Mouse (Mus musculus) cerebellum, postnatal 14 days (tissue): ENCODE results near the gene Gm49337.
A peak's percentile ranks its signal among the peaks of the same experiment; 100 is the strongest.

Experiments
- DNase-seq, 2 experiments: peaks; one replicate each; pipeline ENCODE4 v3.0.0; 2021; ENCODE audit warnings: mixed read lengths in 2 of 2

Gm49337 gene

DNA sequence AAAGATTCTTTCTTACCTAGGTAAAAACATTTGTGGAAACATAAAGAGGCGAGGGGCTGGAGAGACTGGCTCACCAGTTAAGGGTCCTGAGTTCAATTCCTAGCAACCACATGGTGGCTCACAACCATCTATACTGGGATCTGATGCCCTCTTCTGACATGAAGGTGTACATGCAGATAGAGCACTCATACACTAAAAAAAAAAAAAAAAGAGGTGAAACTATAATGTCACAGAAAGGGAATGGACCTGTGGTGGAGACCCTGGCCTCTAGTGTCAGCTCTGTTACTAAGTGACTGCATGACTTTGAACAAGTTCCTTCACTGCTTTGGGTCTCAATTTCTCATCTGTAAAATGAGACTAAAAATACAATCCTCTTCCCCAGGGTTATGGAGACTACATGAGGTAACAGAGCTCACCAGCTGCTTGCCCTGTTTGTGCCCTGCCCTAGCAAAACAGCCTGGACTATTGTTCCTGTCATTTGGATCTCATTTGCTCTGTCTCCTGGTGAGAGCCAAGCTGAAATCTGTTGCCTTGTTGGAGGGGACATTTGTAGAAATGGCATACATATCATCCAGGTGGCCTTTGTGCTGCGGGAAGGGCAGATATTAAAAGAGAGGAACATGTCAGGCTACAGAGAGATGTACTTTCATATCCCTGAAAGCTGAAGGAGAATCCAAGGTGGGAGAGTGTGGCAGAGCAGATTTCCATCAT, 42.9 kb downstream of the Gm49337 start:
- DNase-seq: peak; percentile 46 to 65

DNA sequence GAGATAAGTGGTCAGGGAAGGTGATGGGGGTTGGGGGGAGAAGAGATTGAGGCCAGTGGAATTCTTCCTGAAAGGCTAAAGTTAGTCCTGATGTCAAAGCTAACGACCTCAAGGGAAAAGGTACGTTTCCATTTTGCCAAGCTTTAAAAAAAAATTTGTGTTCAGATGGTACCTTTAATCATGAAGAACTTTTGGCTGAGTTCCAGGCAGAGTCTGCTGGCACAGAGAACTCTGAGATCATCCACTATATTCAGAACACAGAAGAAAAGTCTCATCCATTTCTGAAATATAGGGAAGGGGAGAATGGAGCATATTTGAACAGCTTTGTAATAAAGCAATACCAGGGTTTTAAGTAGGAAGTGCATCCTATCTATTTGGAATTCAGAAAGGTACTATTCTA, 43.9 kb downstream of the Gm49337 start:
- DNase-seq: peak; percentile 82 to 84

DNA sequence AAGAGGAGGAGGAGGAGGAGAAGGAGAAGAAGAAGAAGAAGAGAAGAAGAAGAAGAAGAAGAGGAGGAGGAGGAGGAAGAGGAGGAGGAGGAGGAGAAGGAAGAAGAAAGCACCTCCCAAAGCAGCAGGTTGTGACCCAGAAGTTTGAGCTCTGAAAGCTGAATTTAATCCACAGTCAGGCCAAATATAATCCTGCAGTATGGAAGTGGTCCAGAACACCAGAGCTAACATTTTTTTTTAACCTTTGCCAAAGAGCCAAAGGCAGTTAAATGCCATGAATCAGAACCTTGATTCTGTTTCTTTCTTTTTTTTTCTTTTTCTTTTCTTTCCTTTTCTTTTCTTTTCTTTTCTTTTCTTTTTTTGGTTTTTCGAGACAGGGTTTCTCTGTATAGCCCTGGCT, 44.5 kb downstream of the Gm49337 start:
- DNase-seq: peak in 1 of 2 experiments; percentile 24

DNA sequence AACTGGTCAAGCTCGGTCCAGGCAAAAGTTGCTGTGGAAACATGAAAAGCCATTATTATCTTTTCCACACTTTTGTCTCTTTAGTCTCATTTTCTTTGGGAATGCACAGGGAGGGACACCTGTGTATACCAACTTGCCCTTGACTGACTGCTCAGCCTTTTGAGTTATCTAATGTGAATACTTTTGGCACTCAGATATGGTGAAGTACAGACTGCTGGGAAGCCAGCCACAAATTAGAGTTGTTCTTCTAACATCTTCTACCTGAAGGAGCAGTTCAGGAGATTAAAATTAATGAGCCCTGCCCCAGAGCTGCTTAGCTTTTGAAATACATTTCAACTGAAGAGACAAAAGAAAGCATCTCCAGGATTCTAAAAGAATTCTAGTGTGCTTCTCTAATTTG, 45.9 kb downstream of the Gm49337 start:
- peak in 1 of 2 experiments; percentile 20 for DNase-seq

DNA sequence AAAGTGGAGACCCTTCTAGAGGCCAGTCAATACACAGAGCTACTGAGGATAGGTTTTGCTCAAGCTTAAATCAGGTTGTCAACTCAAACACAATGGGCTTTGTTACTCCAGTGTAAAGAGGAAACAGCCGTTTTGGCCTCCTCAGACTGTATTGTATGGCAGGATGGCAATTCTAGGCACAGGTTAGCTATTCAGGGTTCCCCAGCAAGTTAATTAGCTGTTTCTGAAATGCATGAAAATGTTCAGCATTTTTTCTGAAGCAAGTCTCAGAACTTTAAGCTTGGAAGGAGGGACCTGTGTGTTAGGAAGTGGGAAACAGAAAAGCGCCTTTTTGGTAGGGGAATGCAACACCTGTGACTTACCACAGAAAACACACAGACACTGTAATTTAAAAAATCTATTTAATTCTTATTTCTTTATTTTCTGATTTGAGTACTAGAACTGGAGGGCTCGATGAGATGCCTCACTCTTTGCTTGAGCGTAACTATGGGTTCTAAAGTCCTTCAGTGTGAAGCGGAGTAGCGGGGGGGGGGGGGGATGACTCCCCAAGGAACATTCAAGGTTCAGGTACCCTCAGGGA, 47.0 kb downstream of the Gm49337 start:
- DNase-seq: peak in 1 of 2 experiments; percentile 33

DNA sequence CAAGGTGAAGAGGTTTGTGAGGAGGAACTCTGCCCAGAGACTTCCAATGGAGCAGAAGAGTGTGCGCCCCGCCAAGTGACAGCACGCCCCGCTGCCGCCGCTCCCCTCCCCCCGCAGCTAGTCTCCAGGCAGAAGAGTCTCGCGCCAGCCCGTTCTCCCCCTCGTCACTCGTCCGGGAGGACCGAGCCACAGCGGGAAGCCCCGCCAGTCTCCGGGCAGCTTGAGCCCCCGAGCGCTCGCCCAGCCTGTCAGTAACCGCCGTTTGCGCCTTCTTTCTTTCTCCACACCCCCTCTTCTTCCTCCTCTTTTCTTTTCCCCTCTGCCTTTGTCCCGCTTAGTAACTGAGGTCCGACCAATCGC, 47.6 kb downstream of the Gm49337 start:
- DNase-seq: peak; percentile 93

DNA sequence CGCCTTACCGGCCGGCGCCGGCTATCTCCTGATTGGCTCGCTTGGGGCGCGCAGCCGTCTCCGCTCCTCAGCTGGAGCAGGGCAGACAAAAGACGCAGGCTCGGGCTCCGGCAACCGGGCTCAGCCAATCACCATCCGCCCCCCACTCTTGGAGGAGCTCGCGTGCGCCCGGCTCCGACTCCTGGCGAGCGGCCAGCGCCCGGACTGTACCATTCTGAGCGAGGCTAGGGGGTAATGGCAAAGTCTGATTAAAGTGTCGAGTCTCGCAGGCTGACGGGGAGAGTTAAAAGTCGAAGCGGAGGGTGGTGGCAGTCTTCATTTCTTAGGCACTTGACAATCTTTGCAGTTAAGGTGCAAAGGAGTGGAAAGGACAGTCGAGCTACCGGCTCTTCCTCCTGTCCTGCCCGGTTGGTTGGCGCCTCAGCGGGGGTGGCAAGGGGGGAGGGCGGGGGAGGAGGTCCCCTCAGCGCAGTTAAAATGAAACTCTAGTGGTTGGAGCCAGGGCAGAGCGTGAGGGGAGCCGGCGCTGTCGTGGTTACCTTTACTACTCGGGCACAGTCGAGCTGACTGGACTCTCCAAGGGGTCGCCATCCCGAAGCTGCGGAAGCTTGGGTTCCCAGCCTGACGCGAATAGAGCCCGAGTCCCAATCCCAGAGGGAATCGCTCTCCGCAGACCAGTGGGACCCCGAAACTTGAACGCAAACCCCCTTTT, 48.1 kb downstream of the Gm49337 start, which contains the start of gene Pik3r3:
Pik3r3 (plus strand) TSS at position 479 of the 712 bp plus-strand sequence.
- peak; percentile 99 for DNase-seq

DNA sequence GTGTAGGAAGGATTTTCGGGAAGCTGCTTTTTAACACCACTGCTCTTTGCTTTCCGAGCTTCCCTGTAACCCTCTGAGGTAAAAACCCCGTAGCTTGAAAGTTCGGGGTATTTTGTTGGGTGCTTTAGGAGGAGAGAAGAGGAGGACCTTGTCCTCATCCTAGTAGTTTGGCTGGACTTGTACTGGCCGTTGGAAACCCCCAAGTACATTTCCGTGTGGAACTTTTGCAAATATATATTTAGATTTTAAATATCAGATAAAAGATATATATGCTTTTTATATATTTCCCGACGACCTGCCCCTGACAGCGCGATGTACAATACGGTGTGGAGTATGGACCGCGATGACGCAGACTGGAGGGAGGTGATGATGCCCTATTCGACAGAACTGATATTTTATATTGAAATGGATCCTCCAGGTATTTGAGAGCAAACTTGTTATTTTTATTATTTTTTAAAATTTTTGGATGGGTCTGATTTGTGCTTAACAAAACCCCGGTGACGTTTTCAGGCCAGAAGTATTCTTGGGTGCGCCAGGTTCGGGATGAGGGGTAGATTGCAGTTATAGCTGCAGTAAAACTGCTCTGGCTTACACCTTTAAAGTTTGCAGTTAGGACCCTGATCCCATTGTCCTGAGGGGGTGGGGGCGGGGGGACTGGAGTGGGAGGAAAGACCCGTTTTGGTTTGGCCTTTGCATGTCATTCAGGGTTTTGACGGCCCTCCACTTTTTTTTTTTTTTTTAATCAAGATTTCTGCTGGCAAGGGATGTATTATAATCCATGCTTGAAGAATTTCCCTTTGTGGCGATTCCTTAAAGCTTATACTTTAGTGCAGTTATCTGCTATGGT, 49.0 kb downstream of the Gm49337 start:
- DNase-seq: peak; percentile 39 to 60

DNA sequence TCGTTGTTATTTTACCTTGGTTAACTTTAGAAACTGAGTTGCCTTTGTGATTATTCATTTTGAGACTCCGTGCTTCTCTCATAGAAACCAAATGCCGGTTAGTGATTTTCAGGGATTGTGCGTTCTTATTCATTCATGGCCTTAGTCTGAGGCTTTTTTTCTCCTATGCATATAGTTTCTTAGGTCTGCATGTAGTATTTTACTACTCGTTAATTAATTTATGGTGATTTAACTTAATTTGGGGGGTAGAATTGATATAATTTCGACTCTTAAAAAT, 49.6 kb downstream of the Gm49337 start:
- DNase-seq: no peak

DNA sequence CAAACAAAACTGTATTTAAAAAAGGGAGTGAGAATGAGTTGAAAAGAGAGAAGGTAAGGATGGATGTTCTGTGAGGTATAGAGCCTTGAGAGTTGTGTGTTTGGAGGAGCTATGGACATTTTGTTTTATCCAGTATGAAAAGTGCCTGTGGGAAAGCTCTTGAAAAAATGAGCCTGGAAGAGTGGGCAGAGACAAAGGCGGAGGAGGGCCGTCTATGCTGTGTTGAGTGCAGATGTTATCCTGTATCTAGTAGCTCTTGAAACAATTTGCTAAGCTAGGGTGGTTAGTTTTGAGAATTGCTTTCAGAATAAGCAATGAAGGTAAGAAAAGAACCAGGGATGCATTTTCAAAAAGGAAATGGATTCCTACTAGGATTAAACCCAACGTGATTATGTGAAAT, 70.2 kb downstream of the Gm49337 start:
- no peak for DNase-seq

DNA sequence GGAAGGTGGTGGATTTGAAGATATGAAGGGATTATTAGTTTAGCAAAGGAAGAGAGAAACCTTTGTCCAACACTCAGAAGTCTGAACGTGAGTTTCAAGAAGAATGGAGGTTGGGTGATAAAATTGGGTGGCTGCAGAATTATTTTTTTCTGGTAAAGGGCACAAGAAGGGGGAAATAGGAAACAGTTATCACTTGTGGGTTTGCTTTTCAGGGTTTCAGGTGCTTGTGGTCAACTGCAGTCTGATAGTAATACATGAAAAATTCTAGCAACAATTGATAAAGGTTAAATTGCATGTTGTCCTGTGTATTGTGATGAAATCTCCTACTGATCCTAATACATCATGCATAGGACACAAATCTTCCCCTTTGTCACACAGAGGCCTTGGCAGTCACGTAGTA, 71.1 kb downstream of the Gm49337 start:
- no peak for DNase-seq

DNA sequence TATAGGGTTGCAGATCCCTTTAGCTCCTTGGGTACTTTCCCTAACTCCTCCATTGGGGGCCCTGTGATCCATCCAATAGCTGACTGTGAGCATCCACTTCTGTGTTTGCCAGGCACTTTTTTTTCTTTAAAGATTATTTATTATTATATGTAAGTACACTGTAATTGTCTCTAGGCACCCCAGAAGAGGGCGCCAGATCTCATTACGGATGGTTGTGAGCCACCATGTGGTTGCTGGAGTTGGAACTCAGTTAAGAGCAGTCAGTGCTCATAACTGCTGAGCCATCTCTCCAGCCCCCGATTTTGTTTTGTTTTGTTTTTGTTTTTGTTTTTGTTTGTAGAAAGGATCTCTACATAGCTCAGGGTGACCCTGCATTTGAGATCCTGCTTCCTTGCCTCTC, 72.7 kb downstream of the Gm49337 start:
- DNase-seq: peak; percentile 50 to 63

DNA sequence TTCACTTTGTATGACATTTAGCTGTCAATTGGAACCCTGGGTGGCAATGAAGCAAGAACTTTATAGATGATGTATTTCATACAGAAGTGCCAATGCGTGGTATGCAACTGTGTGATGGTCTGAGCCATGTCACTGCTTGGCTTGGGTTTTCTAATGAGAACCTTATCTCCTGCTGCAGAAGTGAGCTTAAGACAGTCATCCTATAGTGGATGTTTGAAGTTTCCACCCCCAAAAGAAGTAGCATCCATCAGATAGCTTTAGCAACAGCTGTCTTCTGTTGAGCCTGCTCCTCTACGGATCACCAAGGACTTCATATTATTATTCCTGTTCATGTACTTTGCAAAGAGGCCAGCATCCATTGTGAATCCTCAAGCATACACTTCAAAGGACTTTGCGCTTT, 76.8 kb downstream of the Gm49337 start:
- no peak for DNase-seq

DNA sequence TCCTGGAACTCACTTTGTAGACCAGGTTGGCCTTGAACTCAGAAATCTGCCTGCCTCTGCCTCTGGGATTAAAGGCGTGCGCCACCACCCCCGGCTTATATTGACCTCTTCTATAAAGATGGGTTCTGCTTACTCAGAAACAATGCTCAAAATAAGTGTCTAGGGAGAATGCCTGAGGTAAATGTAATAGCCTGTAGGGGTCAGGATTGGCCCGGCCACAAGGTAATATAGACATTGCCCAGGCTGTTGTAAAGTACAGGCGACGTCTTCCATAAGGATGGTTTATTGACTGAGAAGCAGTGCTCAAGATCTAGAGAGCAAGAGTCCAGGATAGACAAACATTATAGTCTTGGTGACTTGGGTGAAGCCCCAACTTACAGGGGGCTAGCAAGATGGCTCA, 95.0 kb downstream of the Gm49337 start:
- DNase-seq: no peak

DNA sequence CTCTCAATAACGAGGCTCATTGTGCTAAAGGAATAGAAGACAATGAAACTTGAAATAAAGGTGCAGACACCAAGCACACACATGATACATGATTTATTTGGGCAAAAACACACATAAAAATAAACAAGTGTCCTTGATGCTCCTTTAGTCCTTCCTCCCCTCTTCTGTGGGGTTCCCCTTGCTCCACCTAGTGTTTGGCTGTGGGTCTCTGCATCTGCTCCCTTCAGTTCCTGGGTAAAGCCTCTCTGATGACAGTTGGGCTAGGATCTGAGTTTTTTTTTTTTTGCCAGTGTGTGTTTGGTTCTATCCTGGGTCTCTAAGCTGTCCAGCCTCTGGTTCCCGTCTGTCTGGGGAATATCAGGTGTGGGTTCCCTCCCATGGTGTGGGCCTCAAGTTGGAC, 109.0 kb downstream of the Gm49337 start:
- DNase-seq: peak in 1 of 2 experiments; percentile 51

DNA sequence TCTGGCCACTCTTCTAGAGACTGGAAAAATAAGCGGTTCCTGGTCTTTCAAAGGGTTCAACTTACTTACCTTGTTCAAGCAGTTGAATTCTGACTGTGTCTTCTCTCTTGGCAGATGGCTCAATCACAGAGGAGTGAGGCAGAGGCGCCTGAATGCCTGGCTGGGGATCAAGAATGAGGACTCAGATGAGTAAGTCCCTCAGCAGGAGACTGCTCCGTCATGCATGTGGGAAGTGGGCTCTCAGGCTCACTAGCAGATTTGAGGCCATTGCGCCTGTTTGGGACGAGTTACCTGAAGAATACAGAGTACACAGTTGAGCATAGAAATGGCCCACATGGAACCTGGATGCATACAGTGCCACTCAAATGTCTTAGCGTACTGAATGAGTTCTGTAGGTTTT, 118.4 kb downstream of the Gm49337 start:
- peak; percentile 75 to 76 for DNase-seq

DNA sequence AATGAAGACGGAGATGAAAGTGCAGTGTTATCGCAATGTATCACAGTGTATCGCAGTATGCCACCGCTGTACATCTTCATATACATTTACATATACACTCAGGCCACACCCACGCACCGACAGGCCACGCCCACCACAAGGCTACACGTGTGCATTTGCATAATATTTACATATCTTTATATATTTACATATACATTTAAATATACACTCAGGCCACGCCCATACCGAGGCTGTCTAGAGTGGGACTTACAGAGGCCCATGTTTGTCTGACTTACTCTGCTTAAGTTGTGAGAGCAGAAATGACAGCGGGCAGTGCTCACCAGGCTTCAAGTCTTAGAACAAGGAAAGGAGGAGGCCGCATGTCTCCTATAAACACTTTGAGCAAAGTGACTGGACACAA, 120.1 kb downstream of the Gm49337 start:
- no peak for DNase-seq

DNA sequence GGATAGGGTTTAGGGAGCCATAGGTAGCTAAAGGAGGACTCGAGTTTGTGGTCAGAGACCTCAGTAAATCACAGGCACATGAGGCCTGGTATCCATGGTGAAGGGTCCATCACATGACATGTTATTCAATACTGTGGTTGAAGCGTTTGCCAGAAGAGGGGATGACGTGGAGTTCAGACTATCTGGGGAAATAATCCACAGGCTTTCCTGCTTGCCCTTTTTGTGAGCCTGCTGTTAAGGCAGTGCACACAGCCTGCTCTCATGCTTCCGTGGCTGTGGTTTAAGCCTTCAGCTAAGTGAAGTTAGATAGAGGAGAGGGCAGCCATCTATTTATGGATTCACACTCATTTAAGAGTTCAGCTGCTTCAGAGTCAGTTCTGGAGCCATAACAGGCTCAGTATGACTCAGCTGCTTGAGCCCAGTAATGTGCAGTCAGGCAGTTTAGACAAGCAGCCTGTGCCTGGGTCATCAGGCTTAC, 127.7 kb downstream of the Gm49337 start:
- DNase-seq: no peak

DNA sequence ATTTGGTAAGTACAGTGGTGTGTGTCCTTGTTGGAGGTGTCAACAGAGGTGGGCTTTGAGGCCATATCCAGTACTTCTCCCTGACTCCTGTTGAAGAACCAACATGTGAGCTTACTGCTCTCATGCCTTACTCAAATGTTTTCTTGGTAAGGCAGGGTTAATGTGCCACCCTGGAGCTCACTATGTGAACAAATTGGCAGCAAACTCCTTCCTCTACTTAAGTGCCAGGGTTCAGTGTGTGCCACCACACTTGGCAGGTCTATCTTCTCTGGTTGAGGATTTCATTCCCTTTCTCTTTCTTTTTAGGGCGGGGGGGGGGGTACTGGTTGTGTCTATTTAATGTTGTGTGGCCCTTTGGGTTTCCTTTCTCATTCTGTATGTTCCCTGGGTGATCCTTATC, 131.4 kb downstream of the Gm49337 start:
- DNase-seq: no peak

DNA sequence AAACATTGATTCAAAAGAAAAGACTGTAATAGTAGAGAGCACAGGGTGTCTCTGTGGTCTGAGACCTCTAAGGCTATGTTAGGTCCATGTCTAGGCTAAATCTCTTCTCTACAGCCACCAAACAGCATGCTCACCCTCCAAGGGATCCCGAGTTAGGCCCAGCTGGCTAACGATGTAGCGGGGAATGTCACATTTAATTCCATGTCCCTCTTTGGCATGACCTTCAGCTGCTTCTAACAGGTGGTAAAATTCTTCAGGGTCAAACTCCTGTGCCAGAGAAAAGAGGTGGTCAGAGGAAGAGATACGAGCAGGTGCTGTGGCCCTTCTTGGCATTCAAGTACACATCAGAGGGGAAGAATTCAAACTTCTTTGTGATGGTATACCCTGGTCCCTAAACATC, 144.4 kb downstream of the Gm49337 start:
- no peak for DNase-seq

DNA sequence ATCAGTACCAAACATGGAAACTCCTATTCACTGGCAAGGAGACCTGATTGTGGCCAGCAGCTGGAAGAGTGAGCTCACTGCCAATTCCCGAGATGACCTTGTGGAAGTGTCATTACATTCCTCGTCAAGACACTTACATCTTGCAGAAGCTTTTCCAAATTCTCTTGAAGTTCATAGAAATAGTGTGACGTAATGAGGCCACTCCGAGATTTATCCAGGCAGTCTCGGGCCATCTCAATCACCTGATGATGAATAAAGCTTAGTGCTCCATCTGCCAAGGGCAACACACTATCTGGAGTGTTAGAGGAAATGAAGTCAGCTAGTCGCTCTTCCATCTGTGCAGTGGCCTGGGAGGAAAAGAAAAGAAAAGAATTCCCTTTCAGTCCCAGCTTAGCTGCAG, 148.9 kb downstream of the Gm49337 start:
- DNase-seq: no peak

DNA sequence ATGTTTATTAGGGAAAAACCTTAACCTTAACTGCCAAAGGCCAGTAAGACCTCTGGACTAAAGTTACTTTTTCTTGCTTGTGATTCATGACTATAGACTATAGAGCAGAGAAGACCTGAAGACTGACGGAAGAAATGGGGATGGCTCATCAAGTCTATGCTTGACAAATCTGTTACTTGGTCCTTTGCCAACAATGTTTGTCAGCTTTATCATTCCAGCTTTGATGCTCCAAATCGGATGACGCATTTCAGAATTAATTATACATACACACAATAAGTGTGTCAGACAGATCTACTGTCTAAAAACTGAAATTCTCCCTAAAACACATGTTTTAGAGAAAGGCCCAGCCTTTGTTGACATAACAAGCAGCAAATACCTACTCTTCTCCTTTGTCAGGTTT, 156.1 kb downstream of the Gm49337 start:
- no peak for DNase-seq

DNA sequence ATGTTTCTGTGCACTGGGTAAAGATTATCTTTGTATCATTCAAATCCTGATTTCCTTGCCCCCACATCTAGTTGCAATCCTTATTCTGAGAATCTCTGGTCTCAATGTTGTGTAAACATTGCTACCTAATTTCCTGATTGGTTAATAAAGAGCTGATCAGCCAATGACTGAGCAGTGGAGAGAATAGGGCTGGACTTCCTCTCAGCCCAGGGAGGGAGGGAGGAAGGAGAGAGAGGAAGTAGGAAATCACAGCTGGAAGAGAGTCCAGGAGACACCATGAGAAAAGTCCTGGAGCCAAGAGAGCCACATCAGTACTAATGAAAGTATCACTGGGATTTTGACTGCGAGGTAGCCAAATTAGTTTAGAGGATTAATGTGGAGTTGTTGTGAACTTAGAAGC, 163.1 kb downstream of the Gm49337 start:
- no peak for DNase-seq
